Mouse (Mus musculus) G1E (cell line): ENCODE results near the gene Fgfr2.

Experiments used
- CTCF ChIP-seq: IDR thresholded peaks from 2 replicates; pipeline ENCODE4 v1.5.1; 2012; ENCODE audit warnings: low read depth, low read length, inconsistent platforms, mixed read lengths
- GATA1 ChIP-seq: IDR thresholded peaks from 2 replicates; pipeline ENCODE4 v1.6.1; 2012; ENCODE audit warnings: borderline replicate concordance, low read length, inconsistent platforms, mixed read lengths
- GATA2 ChIP-seq: IDR thresholded peaks from 2 replicates; pipeline ENCODE4 v1.6.1; 2012; ENCODE audit warnings: low read depth, low read length, inconsistent platforms, borderline replicate concordance
- POLR2AphosphoS5 ChIP-seq: IDR thresholded peaks from 2 replicates; pipeline ENCODE4 v1.6.1; 2012; ENCODE audit warnings: low read depth, low read length, inconsistent platforms; ENCODE audit not compliant: insufficient replicate concordance
- TAL1 ChIP-seq: conservative IDR thresholded peaks from 2 replicates; pipeline ENCODE4 v1.6.1; 2012; ENCODE audit warnings: low read depth, low read length, inconsistent platforms, mixed read lengths

DNA sequence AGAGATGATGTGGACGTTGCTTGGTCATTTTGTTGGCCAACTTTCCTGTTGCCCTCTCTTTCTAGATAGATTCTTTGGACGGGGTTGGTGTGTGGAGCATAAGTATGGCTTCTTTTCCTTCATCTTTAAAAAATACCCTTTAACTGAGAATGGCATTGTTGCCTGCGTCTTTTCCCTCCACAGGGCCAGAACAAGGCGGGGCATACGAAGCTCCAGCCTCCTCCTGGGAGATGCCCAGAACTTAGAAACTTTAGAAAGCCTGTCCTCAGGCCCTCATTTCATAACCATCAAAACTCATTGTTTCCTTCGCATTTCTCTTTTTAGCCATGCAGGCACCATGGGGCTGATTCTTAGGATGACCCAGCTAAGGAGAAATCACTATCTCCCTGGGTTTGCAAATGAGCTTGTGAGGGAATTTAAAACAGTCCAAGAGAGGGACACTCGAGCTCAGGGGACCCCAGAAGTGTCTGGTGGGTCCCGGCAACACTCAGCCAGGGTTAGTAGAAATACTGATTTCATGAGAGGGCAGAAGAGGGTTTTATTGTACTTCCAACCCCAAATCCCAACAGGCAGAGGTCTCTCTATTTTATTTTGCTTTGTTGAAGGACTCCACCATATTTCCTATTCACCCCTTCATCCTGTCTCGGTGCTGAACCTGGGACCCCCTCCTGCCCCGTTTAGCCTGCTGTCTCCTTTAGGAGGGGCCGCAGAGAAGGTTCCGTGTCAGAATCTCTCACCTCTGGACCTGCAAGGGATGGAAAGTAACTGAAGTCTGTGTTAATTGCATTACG is 2754.9 kb downstream of the Fgfr2 start:
- TF ChIP-seq CTCF (no peak), TAL1 (no peak), POLR2AphosphoS5 (no peak), GATA1 (no peak), GATA2 (no peak)
